Mouse (Mus musculus): ENCODE measurements around the gene Ncapg2.

The Ncapg2 gene

GRCm38 (mm10) chr12:116442184-116442583, 37.0 kb downstream of the Ncapg2 start:
- DNase-seq (ENCODE audit: low spot score in 2 of 2): no peak

GRCm38 (mm10) chr12:116449536-116449935, 44.3 kb downstream of the Ncapg2 start:
- no peak for DNase-seq (ENCODE audit: low spot score in 2 of 2)

- DNase-seq (ENCODE audit: low spot score in 2 of 2): peak in 1 of 2 experiments; percentile 4
Observed at GRCm38 (mm10) chr12:116460379-116461065, 55.3 kb downstream of the Ncapg2 start.

GRCm38 (mm10) chr12:116467030-116467429, 61.8 kb downstream of the Ncapg2 start:
- DNase-seq (ENCODE audit: low spot score in 2 of 2): no peak

GRCm38 (mm10) chr12:116468348-116468747, 63.1 kb downstream of the Ncapg2 start:
- no peak for DNase-seq (ENCODE audit: low spot score in 2 of 2)

GRCm38 (mm10) chr12:116469096-116469495, 63.9 kb downstream of the Ncapg2 start:
- no peak for DNase-seq (ENCODE audit: low spot score in 2 of 2)

GRCm38 (mm10) chr12:116473264-116473663, 68.1 kb downstream of the Ncapg2 start:
- no peak for DNase-seq (ENCODE audit: low spot score in 2 of 2)

GRCm38 (mm10) chr12:116473761-116474160, 68.6 kb downstream of the Ncapg2 start:
- no peak for DNase-seq (ENCODE audit: low spot score in 2 of 2)

- DNase-seq (ENCODE audit: low spot score in 2 of 2): no peak
Observed at GRCm38 (mm10) chr12:116474676-116475075, 69.5 kb downstream of the Ncapg2 start.

- DNase-seq (ENCODE audit: low spot score in 2 of 2): no peak
Observed at GRCm38 (mm10) chr12:116478771-116479170, 73.6 kb downstream of the Ncapg2 start.

- no peak for DNase-seq (ENCODE audit: low spot score in 2 of 2)
Observed at GRCm38 (mm10) chr12:116481921-116482320, 76.7 kb downstream of the Ncapg2 start.

GRCm38 (mm10) chr12:116483581-116483980, 78.4 kb downstream of the Ncapg2 start:
- no peak for DNase-seq (ENCODE audit: low spot score in 2 of 2)

- no peak for DNase-seq (ENCODE audit: low spot score in 2 of 2)
Observed at GRCm38 (mm10) chr12:116484991-116485390, 79.8 kb downstream of the Ncapg2 start.

GRCm38 (mm10) chr12:116485591-116486403, 80.6 kb downstream of the Ncapg2 start, which contains the start of gene Ptprn2:
Gene Ptprn2 (plus strand): TSS chr12:116485720.
- DNase-seq (ENCODE audit: low spot score in 2 of 2): peak in 1 of 2 experiments; percentile 27

GRCm38 (mm10) chr12:116486404-116486730, 81.2 kb downstream of the Ncapg2 start:
- DNase-seq (ENCODE audit: low spot score in 2 of 2): no peak

GRCm38 (mm10) chr12:116488836-116489235, 83.6 kb downstream of the Ncapg2 start:
- DNase-seq (ENCODE audit: low spot score in 2 of 2): no peak

- DNase-seq (ENCODE audit: low spot score in 2 of 2): no peak
Observed at GRCm38 (mm10) chr12:116490575-116491356, 85.6 kb downstream of the Ncapg2 start.

GRCm38 (mm10) chr12:116498666-116499065, 93.5 kb downstream of the Ncapg2 start:
- no peak for DNase-seq (ENCODE audit: low spot score in 2 of 2)

- DNase-seq (ENCODE audit: low spot score in 2 of 2): no peak
Observed at GRCm38 (mm10) chr12:116500652-116501051, 95.5 kb downstream of the Ncapg2 start.

GRCm38 (mm10) chr12:116512482-116512881, 107.3 kb downstream of the Ncapg2 start:
- DNase-seq (ENCODE audit: low spot score in 2 of 2): no peak
